Mouse (Mus musculus) layer of hippocampus, adult 2 months (tissue): ENCODE results near the gene Mier1. TPM values are rescaled to one million over a fixed set of nuclear protein-coding genes. Genes with fewer than 3 reads are reported as not detected.
"Not testable (repeated sequence)": the region's sequence is repeated elsewhere in the genome, so short reads cannot be mapped to it uniquely, and the experiment has no call there.

Source experiments
- DNase-seq, 2 experiments: peaks; one replicate each; pipeline ENCODE4 v3.0.0; 2022; ENCODE audit warnings: low spot score in 2 of 2
- H3K27ac ChIP-seq: fragments of 200-600 bp; 2 replicates; pipeline ENCODE4 v1.8.1; 2022
- H3K4me3 ChIP-seq: fragments of 200-600 bp; 2 replicates; pipeline ENCODE4 v1.8.1; 2022; ENCODE audit warnings: mild to moderate bottlenecking
- CTCF ChIP-seq: fragments of 200-600 bp; conservative IDR thresholded peaks from 2 replicates; pipeline ENCODE4 v1.8.1; 2022; ENCODE audit warnings: antibody characterized with exemption, mild to moderate bottlenecking, moderate library complexity
- total RNA-seq, 2 experiments: library from RNA; stranded (reverse); gene quantifications; 2 replicates each; pipeline ENCODE4 v1.2.3; 2021

Mier1 gene
- total RNA-seq, 2 experiments from 2014 or later, result 51.5 to 55.3 TPM

GRCm38 (mm10) chr4:103120028-103120384 lies 5.8 kb downstream of the Mier1 start:
- DNase-seq, result no peak
- H3K27ac ChIP-seq, result peak overlapping the region; percentile 91
- TF ChIP-seq CTCF, result no peak

GRCm38 (mm10) chr4:103120395-103120794 lies 6.2 kb downstream of the Mier1 start:
- Histone ChIP-seq H3K4me3 (peak overlapping the region; percentile 67), H3K27ac (0 out of 2 replicates have a peak overlapping the region, but pooled peaks have one; percentile 15)
- TF ChIP-seq CTCF, result no peak
- no peak for DNase-seq

More at GRCm38 (mm10) chr4:103120028-103120384, 5.8 kb downstream of the Mier1 start:
- peak overlapping the region; percentile 67 for H3K4me3 ChIP-seq

DNA sequence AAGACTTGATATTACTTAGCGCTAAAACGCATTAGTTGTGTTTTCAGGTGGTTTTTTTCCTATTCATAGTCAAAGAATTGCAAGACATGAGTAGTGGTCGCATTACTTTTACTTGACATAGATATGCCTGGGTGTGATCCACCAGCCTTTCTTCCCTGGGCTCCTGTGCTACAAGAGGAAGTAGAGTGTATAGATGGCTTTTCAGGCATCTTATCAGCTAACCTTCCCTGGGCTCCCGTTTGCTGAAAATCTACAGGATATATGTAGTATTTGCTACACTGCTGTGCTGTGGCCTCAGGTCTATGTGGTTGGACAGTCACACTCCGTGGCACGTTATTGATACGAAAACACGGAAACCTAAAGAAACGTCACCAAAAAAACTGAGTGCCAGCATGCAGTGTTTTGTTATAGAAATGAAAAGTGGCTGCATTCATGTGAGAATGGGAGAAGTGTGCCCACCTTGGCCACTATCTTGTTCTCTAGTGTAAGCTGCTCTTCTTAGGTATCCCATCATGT lies 6.7 kb downstream of the Mier1 start:
- TF ChIP-seq CTCF, result no peak

DNA sequence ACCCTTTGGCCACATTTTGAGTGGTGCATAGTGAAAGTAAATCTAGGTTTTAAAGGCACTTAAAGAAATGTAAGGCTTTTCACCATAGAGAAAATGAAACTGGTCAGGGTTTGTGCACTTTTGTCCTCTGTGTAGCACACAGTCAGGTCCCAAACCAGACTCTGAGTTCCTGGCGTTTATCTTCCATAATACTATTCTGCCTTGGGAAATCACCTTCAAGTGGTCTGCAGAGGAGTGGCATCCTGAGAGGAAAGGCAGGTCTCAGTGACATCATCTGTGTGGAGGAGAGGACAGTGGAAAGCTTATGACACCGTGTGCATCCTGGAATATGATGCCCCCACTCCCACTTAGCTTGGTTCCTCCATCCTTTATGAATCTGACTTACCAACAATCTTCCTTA lies 8.9 kb downstream of the Mier1 start:
- Histone ChIP-seq H3K4me3 (no peak overlapping the region), H3K27ac (no peak overlapping the region)
- no peak for TF ChIP-seq CTCF
- DNase-seq, result no peak

More for the DNA sequence above, 6.7 kb downstream of the Mier1 start:
- no peak overlapping the region; the same call in 1 of the 2 replicates for H3K4me3 ChIP-seq
- no peak for DNase-seq
- 0 out of 2 replicates have a peak overlapping the region, but pooled peaks have one; percentile 15 for H3K27ac ChIP-seq

DNA sequence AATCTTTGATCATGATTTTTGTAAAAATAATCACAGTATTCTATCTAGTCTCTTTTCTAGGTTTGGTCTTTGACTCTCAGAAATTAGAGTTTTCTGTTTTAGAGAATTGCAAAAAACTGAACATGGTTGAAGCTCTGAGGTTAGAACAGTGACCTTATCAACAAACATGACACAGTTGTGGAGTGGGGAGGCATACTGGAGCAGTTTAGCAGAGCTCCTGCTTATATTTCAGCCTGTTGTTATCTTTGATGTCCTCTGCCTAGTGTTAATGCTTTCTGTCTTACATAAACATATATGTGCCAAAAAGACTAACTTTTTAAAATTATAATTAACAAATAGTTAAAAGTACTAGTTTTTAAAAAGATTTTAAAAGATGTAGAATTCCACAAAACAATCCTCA lies 9.4 kb downstream of the Mier1 start:
- DNase-seq, result no peak
- no peak overlapping the region for H3K27ac ChIP-seq
- no peak overlapping the region for H3K4me3 ChIP-seq
- TF ChIP-seq CTCF, result no peak

- no peak for DNase-seq
- TF ChIP-seq CTCF, result no peak
- Histone ChIP-seq H3K4me3 (no peak overlapping the region), H3K27ac (no peak overlapping the region)
Observed at GRCm38 (mm10) chr4:103126533-103126932, 12.3 kb downstream of the Mier1 start.

GRCm38 (mm10) chr4:103136946-103137345 lies 22.8 kb downstream of the Mier1 start:
- no peak for DNase-seq
- Histone ChIP-seq H3K27ac (no peak overlapping the region), H3K4me3 (no peak overlapping the region)
- TF ChIP-seq CTCF, result no peak

GRCm38 (mm10) chr4:103146339-103146738 lies 32.1 kb downstream of the Mier1 start:
- TF ChIP-seq CTCF, result peak; percentile 94
- no peak overlapping the region for H3K27ac ChIP-seq

DNA sequence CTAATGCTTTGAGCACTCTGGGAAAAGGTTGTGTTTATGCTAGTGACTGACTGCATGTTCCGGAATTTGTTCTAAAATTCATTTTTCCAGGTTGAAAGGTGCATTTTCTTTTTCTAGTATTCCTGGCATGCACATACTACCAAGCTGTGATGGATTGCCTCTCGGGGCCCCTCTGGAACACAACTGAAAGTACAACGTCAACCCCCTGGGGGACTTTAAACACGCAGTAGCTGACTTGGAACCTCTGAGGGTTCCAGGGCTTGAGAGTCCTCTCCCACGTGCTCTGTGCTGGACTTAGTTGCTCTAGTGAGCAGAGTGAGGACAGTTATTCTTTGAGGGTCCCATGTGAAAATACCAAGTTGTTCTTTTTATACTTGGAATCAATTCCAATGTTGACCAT lies 37.8 kb downstream of the Mier1 start:
- no peak for TF ChIP-seq CTCF
- DNase-seq, result no peak
- Histone ChIP-seq H3K27ac (no peak overlapping the region), H3K4me3 (no peak overlapping the region)

More at GRCm38 (mm10) chr4:103146339-103146738, 32.1 kb downstream of the Mier1 start:
- peak; percentile 67 to 90 for DNase-seq
- no peak overlapping the region for H3K4me3 ChIP-seq

- TF ChIP-seq CTCF, result no peak
- DNase-seq, result no peak
Observed at GRCm38 (mm10) chr4:103158781-103159180, 44.6 kb downstream of the Mier1 start.

GRCm38 (mm10) chr4:103166198-103166597 lies 52.0 kb downstream of the Mier1 start:
- H3K4me3 ChIP-seq, DNase-seq, H3K27ac ChIP-seq: not testable (repeated sequence)

More at GRCm38 (mm10) chr4:103158781-103159180, 44.6 kb downstream of the Mier1 start:
- Histone ChIP-seq H3K27ac (no peak overlapping the region), H3K4me3 (no peak overlapping the region)

DNA sequence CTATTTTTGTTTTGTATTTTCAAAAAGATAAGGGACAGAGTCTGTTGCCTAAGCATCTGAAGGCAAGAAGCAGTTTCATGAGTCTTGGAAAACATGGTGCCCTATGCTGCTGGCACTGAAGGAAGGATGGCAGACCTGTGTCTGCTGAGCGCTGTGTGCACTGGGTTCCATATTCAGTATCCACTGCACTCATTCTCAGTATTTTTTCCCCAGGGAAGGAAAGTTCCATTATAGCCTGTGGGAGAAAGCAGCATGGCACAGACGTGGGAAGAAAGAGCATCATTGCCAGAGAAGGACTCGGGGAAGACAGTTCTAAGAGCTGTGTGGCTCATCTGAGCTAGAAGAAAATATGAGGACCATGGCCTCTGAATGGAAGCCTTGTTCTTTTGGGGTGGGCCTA lies 57.1 kb downstream of the Mier1 start:
- DNase-seq, result peak in 1 of 2 experiments; percentile 23
- Histone ChIP-seq H3K27ac (peak overlapping the region; percentile 63), H3K4me3 (no peak overlapping the region)
- TF ChIP-seq CTCF, result no peak

DNA sequence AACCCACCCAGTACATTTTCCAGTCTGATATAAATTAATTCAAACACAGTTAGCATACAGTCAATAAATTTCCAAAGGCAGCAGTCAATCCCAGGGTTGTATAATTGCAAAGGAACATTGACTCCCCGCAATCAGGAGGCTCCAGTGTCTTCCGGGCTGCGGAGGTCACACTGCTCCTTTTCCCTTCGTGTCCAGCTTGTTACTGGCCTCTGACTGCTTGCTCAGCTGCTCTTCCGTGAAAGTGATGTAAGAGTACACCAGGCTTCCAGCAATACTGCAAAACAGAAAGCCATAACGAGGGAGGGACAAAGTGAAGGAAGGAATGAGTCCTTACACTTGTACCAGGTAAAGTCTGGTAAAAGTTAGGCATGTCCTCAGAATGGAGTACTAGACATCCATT lies 59.3 kb downstream of the Mier1 start:
- H3K4me3 ChIP-seq, result no peak overlapping the region
- TF ChIP-seq CTCF, result no peak
- DNase-seq, result no peak
- peak overlapping the region; percentile 18; the same call in 1 of the 2 replicates for H3K27ac ChIP-seq

DNA sequence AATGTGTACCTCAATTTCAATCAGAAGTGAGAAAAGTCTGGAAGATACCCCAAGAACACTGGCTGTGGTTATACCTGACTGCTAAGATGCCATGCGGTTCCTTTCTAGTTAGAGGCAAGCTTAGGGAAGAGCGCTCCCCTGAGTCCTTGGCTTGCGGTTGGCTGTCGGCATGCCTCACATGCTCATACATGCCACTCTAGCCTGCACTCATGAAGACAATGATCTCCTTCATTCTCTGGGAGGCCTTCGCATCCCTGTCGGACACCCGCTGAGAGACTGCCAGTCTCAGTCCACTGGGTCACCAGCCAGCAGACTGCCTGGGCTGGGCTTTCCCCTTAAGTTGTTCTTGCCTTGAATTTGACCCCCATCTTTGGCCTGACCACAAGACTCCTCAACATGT lies 59.8 kb downstream of the Mier1 start:
- no peak for DNase-seq
- no peak for TF ChIP-seq CTCF
- no peak overlapping the region for H3K4me3 ChIP-seq
- H3K27ac ChIP-seq, result no peak overlapping the region

DNA sequence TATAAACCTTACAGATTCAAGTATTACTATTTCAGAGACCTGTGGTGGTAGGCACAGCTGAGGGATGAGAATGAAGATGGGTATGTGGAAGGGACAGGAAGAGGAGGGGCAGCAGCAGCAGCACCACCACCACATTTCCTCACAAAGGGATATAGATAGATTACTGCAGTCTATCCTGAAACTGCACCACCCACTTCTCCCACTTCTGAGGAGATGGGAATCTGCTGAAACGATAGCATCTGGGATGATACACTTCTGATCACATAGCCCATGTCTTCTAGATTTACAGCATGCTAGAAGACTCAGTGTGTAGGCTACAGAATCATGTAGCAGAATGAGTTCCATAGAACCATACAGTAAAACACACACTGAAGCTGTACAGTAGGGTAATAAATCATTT lies 63.5 kb downstream of the Mier1 start:
- no peak for TF ChIP-seq CTCF
- DNase-seq, result no peak
- Histone ChIP-seq H3K4me3 (no peak overlapping the region), H3K27ac (peak overlapping the region; percentile 71; the same call in 1 of the 2 replicates)
